Mouse (Mus musculus): Measurements from ENCODE around the gene Spata3. TPM values are rescaled to one million over a fixed set of nuclear protein-coding genes. Genes with fewer than 3 reads are reported as not detected.
A peak's percentile ranks its signal among the peaks of the same experiment; 100 is the strongest.

The Spata3 gene
- polyA plus RNA-seq, 1 experiment from 2014 or later, result not detected

DNA sequence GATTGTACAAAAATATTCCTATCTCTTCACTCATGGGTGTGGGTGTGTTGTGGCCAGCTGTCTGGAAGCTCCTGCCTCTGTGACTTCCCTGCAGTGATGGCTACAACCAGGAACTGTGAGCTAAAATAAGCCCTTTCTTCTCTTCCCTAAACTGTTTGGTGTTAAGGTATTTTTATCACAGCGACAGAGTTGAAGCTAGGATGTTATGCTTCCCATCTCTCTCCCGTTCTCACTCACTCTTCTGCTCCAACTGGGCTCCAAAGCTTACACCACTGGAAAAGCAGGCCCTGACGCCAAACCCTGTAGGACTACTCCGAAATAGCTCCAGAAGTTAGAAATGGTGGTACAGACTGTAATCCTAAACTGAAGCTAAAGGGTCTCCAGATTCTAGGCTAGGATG, 28.4 kb downstream of the Spata3 start:
- Histone ChIP-seq H3K9ac (ENCODE audit: low read length) (no peak overlapping the region), H3K4me2 (ENCODE audit: low read depth) (no peak overlapping the region), H3K27ac (ENCODE audit: low read depth, low read length) (no peak overlapping the region), H3K27me3 (ENCODE audit: control insufficient read depth, insufficient read depth, low read length) (peaks cover 32% of the 10 kb centered on the region), H3K9me3 (ENCODE audit: control insufficient read depth, low read length) (0 out of 2 replicates have a peak, but pooled peaks cover 3% of the 10 kb centered on the region), H3K4me1 (ENCODE audit: control insufficient read depth, insufficient read depth, low read length) (0 out of 2 replicates have a peak, but pooled peaks cover 4% of the 10 kb centered on the region), H3K4me3 (ENCODE audit: low read depth, low read length) (no peak overlapping the region), H3K36me3 (ENCODE audit: control insufficient read depth, insufficient read depth, low read length) (no peaks in the 10 kb centered on the region)
- no peak for DNase-seq (ENCODE audit: low spot score)
- ATAC-seq (ENCODE audit: insufficient read depth, low FRiP score, low TSS enrichment), result no peak
- 58% methylated on average over 4 of the region's 4 CpGs for WGBS

DNA sequence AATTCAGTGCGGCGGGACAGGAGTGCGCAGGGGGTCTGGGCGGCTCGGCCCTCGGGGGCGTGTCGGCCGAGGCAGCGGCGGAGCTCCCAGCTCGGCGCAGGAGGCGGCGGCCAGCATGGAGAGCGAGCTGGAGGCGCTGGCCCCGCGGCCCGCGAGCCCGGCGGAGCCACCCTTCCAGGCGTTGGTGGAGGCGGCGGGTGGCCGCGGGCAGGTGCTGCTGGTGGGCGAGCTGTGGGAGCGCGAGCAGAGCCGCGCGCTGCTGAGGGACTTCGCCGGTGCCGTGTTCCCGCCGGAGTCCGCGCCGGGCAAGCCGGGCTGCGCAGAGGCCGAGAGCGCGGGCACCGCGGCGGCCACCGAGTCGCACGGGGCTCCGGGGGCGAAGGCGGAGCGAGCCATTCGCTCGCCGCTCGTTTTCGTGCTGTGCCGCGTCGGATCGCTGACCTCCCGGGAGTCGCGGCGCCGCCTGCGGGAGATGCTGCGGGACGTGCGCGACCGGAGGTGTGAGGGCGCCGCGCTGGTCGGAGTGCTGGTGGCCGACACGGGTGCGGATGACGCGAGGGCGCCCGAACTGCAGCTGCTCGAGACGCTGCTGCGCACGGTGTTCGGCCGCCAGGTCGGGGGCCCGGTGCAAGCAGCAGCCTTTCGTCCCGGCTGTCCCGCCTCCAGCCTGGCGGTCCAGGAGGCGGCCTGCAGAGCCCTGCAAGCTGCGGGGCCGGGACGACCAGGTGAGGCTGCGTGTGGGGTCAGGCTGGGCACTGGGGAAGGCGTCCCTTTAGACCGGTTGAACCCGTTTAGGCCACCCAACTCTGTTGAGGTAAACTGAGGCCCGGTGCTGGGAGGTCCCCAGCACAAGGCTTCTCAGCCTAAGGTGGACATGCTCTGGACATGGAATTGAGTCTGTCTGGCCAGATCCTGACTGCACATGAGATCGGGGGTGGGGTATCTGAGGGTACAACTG, 29.5 kb downstream of the Spata3 start, which contains the start of gene 2810459M11Rik:
2810459M11Rik (plus strand) TSS at position 16 of the 958 bp plus-strand sequence.
- under 1% methylated on average over 92 of the region's 110 CpGs for WGBS
- H3K4me1 ChIP-seq (ENCODE audit: control insufficient read depth, insufficient read depth, low read length), result 0 out of 2 replicates have a peak, but pooled peaks cover 4% of the 10 kb centered on the region
- H3K9me3 ChIP-seq (ENCODE audit: control insufficient read depth, low read length), result 0 out of 2 replicates have a peak, but pooled peaks cover 3% of the 10 kb centered on the region
- H3K27me3 ChIP-seq (ENCODE audit: control insufficient read depth, insufficient read depth, low read length), result peaks cover 32% of the 10 kb centered on the region
- H3K9ac ChIP-seq (ENCODE audit: low read length), result peak within 1 kb of the TSS; percentile 57
- H3K4me3 ChIP-seq (ENCODE audit: low read depth, low read length), result peak within 1 kb of the TSS; percentile 54
- H3K4me2 ChIP-seq (ENCODE audit: low read depth), result peak within 1 kb of the TSS; percentile 94
- ATAC-seq (ENCODE audit: insufficient read depth, low FRiP score, low TSS enrichment), result peak; percentile 81
- DNase-seq (ENCODE audit: low spot score), result peak; percentile 65
- no peaks in the 10 kb centered on the region for H3K36me3 ChIP-seq (ENCODE audit: control insufficient read depth, insufficient read depth, low read length)
- no peak within 1 kb of the TSS for H3K27ac ChIP-seq (ENCODE audit: low read depth, low read length)

DNA sequence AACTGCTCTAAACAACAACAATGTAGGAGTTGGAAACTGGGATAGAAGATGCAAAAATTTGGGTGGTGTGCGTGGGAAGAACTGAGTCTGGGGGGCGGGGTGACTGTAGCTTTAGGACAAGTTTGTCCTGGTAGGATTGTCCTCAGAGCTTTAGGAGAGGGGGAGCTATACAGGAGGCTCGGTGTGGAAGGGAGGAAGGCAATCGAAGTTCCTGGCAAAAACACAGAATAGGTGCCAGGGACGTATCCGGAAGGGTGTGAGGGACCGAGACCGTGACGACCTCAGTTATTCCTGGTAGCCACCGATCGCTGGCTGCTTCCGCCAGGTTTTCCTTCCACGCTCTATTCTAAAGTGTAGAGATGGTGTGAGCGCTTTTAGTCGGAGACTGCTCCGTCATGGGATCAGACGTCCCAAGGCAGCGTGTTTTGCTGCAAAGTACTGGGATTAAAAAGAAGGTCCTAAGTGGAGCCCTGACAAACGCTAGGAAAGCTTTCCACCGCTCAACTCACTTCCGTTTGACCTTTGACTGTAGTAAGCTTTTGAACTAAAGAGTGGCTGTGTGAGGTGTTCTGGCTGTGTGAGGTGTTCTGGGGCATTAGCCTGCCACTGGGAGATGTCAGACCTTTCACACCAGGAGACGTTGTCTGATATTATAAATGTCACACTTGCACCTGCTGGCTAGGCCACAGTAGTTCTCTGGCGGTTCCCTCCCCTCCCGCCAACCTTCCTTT, 30.4 kb downstream of the Spata3 start:
- 8% methylated on average over 24 of the region's 24 CpGs for WGBS
- DNase-seq (ENCODE audit: low spot score) (no peak), ATAC-seq (ENCODE audit: insufficient read depth, low FRiP score, low TSS enrichment) (no peak; the same call in 1 of the 2 replicates)
- Histone ChIP-seq H3K9me3 (ENCODE audit: control insufficient read depth, low read length) (no peaks in the 10 kb centered on the region), H3K27me3 (ENCODE audit: control insufficient read depth, insufficient read depth, low read length) (peaks cover 32% of the 10 kb centered on the region), H3K9ac (ENCODE audit: low read length) (no peak overlapping the region), H3K36me3 (ENCODE audit: control insufficient read depth, insufficient read depth, low read length) (no peaks in the 10 kb centered on the region), H3K4me2 (ENCODE audit: low read depth) (peak overlapping the region; percentile 94), H3K4me1 (ENCODE audit: control insufficient read depth, insufficient read depth, low read length) (0 out of 2 replicates have a peak, but pooled peaks cover 4% of the 10 kb centered on the region), H3K4me3 (ENCODE audit: low read depth, low read length) (peak overlapping the region; percentile 54), H3K27ac (ENCODE audit: low read depth, low read length) (no peak overlapping the region)

DNA sequence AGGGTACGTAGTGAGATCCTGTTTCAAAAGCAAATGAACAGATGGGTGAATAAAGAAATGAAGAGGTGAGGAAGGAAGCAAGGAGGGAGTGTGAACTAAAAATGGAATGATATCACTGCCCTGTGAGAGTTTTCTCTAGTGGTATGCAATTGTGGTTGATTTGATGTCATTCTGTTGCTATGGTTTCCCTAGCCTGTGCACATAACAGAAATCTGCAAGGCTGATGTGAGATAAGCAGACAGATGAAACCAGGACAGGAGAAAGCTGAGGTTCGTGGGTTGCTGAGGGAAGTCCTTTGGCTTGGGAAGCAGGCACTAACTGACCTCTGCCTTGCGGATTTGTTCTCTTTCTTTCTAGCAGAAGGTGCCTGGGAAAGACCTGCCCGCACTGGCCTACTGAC, 31.6 kb downstream of the Spata3 start:
- Histone ChIP-seq H3K27me3 (ENCODE audit: control insufficient read depth, insufficient read depth, low read length) (peaks cover 32% of the 10 kb centered on the region), H3K4me3 (ENCODE audit: low read depth, low read length) (no peak overlapping the region), H3K27ac (ENCODE audit: low read depth, low read length) (no peak overlapping the region), H3K9me3 (ENCODE audit: control insufficient read depth, low read length) (no peaks in the 10 kb centered on the region), H3K9ac (ENCODE audit: low read length) (no peak overlapping the region), H3K4me1 (ENCODE audit: control insufficient read depth, insufficient read depth, low read length) (0 out of 2 replicates have a peak, but pooled peaks cover 4% of the 10 kb centered on the region), H3K4me2 (ENCODE audit: low read depth) (no peak overlapping the region), H3K36me3 (ENCODE audit: control insufficient read depth, insufficient read depth, low read length) (no peaks in the 10 kb centered on the region)
- ATAC-seq (ENCODE audit: insufficient read depth, low FRiP score, low TSS enrichment) (no peak), DNase-seq (ENCODE audit: low spot score) (no peak)
- 83% methylated on average over 4 of the region's 4 CpGs for WGBS

DNA sequence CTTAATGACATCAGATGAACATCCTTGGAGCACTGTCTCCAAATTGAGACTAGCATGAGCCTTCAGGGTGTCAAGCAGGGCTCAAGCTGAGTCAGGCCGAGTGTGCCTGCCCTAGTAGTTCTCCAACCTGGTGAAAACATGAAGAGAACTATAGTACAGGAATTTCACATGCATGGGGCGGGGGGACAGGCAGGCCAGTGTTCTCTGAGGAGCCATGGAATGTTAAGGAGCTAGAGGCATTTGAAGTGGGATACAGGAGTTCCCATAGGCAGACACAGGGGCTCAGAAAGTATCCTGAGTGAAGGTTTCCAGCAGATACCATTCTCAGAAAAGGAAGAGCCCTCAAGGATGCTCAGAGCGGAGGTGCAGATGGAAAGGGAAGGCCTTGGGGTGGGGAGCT, 32.1 kb downstream of the Spata3 start:
- DNase-seq (ENCODE audit: low spot score) (no peak), ATAC-seq (ENCODE audit: insufficient read depth, low FRiP score, low TSS enrichment) (no peak)
- Histone ChIP-seq H3K27me3 (ENCODE audit: control insufficient read depth, insufficient read depth, low read length) (peaks cover 32% of the 10 kb centered on the region), H3K9me3 (ENCODE audit: control insufficient read depth, low read length) (no peaks in the 10 kb centered on the region), H3K27ac (ENCODE audit: low read depth, low read length) (no peak overlapping the region), H3K4me2 (ENCODE audit: low read depth) (no peak overlapping the region), H3K36me3 (ENCODE audit: control insufficient read depth, insufficient read depth, low read length) (no peaks in the 10 kb centered on the region), H3K4me1 (ENCODE audit: control insufficient read depth, insufficient read depth, low read length) (0 out of 2 replicates have a peak, but pooled peaks cover 4% of the 10 kb centered on the region), H3K9ac (ENCODE audit: low read length) (no peak overlapping the region), H3K4me3 (ENCODE audit: low read depth, low read length) (no peak overlapping the region)
- 83% methylated on average over 3 of the region's 3 CpGs for WGBS

DNA sequence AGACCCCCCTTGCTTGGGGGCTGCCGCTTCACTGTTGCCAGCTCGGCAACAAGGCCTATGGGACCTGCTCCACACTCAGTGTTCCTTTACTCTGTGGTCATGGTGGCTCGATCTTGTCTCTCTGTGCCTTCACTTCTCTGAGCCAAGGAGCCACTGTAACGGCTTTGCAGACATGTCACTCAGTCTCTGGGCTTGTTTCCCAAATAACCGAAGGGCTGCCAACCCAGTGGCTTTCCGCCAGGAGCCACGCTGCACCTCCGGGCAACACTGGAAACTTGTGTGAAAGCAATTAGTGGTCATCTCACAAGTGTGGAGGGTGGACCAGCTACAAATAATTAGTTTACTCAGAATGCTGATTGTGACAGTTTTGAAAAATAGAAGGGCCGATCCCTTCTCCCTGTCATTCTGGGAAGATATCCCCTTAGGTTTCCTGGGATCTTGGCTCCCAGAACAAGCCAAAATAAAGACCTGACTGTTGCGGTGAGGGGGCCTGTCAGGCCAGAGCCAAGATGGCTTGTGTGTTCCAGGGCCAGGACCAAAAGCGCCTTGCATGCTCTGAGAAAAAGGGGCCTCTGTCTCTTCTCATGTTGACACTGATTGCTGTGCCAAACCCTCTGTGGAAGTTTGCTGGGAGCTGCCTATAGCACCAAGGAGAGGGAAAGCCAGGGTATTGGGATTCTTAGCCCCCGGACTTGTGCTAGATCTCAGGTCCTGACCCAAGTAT, 36.7 kb downstream of the Spata3 start:
- no peak for DNase-seq (ENCODE audit: low spot score)

DNA sequence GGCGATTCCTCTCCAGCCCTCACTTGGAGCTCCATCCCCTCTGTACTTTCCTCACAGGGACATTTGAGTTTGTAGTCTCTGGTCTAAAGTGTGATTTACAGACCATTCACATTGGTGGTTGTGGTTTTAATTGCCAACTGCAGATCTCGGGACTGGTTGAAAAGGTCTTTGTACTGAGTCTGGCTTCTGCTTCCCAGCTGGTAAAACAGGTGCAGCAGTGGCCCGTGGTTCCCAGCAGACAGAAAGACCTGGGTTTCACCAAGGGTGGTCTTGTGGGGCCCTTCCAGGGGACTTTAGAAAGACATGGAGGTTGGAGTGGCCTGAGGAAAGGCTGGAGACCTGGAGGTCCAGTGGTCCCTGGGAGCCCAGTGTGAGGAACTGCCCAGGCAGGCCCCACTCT, 38.3 kb downstream of the Spata3 start:
- no peaks in the 10 kb centered on the region for H3K36me3 ChIP-seq (ENCODE audit: control insufficient read depth, insufficient read depth, low read length)
- DNase-seq (ENCODE audit: low spot score) (no peak), ATAC-seq (ENCODE audit: insufficient read depth, low FRiP score, low TSS enrichment) (no peak)
- no peaks in the 10 kb centered on the region for H3K4me1 ChIP-seq (ENCODE audit: control insufficient read depth, insufficient read depth, low read length)
- no peak overlapping the region for H3K9ac ChIP-seq (ENCODE audit: low read length)
- H3K9me3 ChIP-seq (ENCODE audit: control insufficient read depth, low read length), result no peaks in the 10 kb centered on the region
- no peak overlapping the region for H3K27ac ChIP-seq (ENCODE audit: low read depth, low read length)
- H3K4me3 ChIP-seq (ENCODE audit: low read depth, low read length), result no peak overlapping the region
- WGBS, result 38% methylated on average over 3 of the region's 3 CpGs
- H3K4me2 ChIP-seq (ENCODE audit: low read depth), result no peak overlapping the region
- H3K27me3 ChIP-seq (ENCODE audit: control insufficient read depth, insufficient read depth, low read length), result no peaks in the 10 kb centered on the region

More for the DNA sequence above, 36.7 kb downstream of the Spata3 start:
- WGBS, result 90% methylated on average over 12 of the region's 12 CpGs
- no peak overlapping the region for H3K27ac ChIP-seq (ENCODE audit: low read depth, low read length)
- H3K27me3 ChIP-seq (ENCODE audit: control insufficient read depth, insufficient read depth, low read length), result no peaks in the 10 kb centered on the region
- H3K9me3 ChIP-seq (ENCODE audit: control insufficient read depth, low read length), result no peaks in the 10 kb centered on the region
- H3K4me2 ChIP-seq (ENCODE audit: low read depth), result no peak overlapping the region
- no peak overlapping the region for H3K4me3 ChIP-seq (ENCODE audit: low read depth, low read length)
- H3K4me1 ChIP-seq (ENCODE audit: control insufficient read depth, insufficient read depth, low read length), result no peaks in the 10 kb centered on the region
- no peaks in the 10 kb centered on the region for H3K36me3 ChIP-seq (ENCODE audit: control insufficient read depth, insufficient read depth, low read length)
- no peak overlapping the region for H3K9ac ChIP-seq (ENCODE audit: low read length)
- no peak for ATAC-seq (ENCODE audit: insufficient read depth, low FRiP score, low TSS enrichment)

DNA sequence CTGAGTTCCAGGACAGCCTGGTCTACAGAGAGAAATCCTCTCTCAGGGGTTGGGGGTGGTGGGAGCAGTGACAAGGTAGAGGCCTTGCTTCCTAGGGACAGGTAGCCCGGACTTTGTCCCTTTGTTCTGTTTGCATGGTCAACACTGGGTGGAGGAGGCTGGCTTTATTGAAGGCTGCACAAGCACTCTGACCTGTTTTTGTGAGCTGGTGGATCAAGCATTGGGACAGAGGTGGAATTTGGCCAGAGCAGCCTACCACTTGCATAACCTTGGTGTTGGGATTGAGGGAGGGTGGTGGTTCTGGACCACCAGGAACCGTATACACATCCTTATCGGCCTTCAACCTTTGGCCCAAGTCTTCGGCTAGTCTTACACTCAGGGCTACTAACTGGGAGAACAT, 39.7 kb downstream of the Spata3 start:
- Histone ChIP-seq H3K9ac (ENCODE audit: low read length) (no peak overlapping the region), H3K27me3 (ENCODE audit: control insufficient read depth, insufficient read depth, low read length) (no peaks in the 10 kb centered on the region), H3K9me3 (ENCODE audit: control insufficient read depth, low read length) (no peaks in the 10 kb centered on the region), H3K4me2 (ENCODE audit: low read depth) (no peak overlapping the region), H3K4me3 (ENCODE audit: low read depth, low read length) (no peak overlapping the region), H3K4me1 (ENCODE audit: control insufficient read depth, insufficient read depth, low read length) (no peaks in the 10 kb centered on the region), H3K27ac (ENCODE audit: low read depth, low read length) (no peak overlapping the region), H3K36me3 (ENCODE audit: control insufficient read depth, insufficient read depth, low read length) (no peaks in the 10 kb centered on the region)
- 93% methylated on average over 4 of the region's 4 CpGs for WGBS
- DNase-seq (ENCODE audit: low spot score) (no peak), ATAC-seq (ENCODE audit: insufficient read depth, low FRiP score, low TSS enrichment) (no peak)

All from neural tube, embryonic 11.5 days (tissue).